Mouse (Mus musculus): ENCODE results near the gene Lsamp.

DNA sequence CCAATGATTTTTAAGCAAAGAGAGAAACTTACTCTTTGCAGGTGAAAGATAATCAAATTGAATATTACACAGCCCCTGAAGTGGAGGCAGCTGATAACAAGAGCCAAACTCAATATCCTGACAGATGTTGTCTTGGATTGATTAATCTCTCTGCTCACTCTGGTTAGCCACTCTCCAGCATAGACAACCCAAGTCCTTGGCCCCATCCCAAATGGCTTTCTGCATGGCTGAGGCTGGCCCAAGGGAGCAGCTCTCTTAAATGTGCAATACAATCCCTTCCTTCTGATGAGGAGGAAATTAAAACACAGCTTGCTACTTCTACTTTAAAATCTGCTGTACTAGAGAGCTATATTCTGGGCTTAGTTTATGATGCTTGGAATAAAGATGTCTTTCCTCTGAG, 1572.9 kb downstream of the Lsamp start:
- TF ChIP-seq POLR2A (IDR thresholded peaks at IDR 0.05; ENCODE audit: low read depth, low read length) (no peak), CTCF (IDR thresholded peaks at IDR 0.05; ENCODE audit: extremely low read depth, insufficient read depth, insufficient read length, insufficient replicate concordance) (no peak)
